Mouse (Mus musculus) megakaryocyte, embryonic 14.5 days (primary cell): ENCODE results near the gene Elk4. TPM values are rescaled to one million over a fixed set of nuclear protein-coding genes. Genes with fewer than 3 reads are reported as not detected.

Source experiments
- H3K27me3 ChIP-seq: replicated peaks from 2 replicates; pipeline ENCODE3; 2012; ENCODE audit warnings: inconsistent platforms
- H3K36me3 ChIP-seq: replicated peaks from 2 replicates; pipeline ENCODE3; 2012; ENCODE audit warnings: low read length, inconsistent platforms, mixed read lengths
- H3K4me1 ChIP-seq: 2 replicates; pipeline ENCODE4 v1.6.1; 2012; ENCODE audit warnings: inconsistent platforms
- H3K4me3 ChIP-seq: replicated peaks from 2 replicates; pipeline ENCODE3; 2012; ENCODE audit warnings: moderate library complexity, mild to moderate bottlenecking, inconsistent platforms
- H3K9me3 ChIP-seq: 2 replicates; pipeline ENCODE4 v1.6.1; 2012; ENCODE audit warnings: inconsistent platforms
- FLI1 ChIP-seq: IDR thresholded peaks from 2 replicates; pipeline ENCODE4 v1.6.1; 2012; ENCODE audit warnings: low read length, inconsistent platforms, mixed read lengths
- GATA1 ChIP-seq: IDR thresholded peaks from 3 replicates; pipeline ENCODE4 v1.6.1; 2012; ENCODE audit warnings: mixed read lengths, low read length, inconsistent platforms, borderline replicate concordance
- polyA plus RNA-seq: library from polyadenylated mRNA; stranded (reverse); fragments of >175 nt; gene quantifications from 2 replicates; pipeline ENCODE4 v1.2.3, GENCODE M21; 2012; ENCODE audit warnings: low replicate concordance; ENCODE audit not compliant: insufficient read depth

Gene Elk4
- polyA plus RNA-seq, 1 experiment, result 2.2 TPM

- H3K36me3 ChIP-seq, result peaks cover 38% of the 10 kb centered on the region
Observed at GRCm38 (mm10) chr1:132011785-132012184, 4.4 kb downstream of the Elk4 start.

DNA sequence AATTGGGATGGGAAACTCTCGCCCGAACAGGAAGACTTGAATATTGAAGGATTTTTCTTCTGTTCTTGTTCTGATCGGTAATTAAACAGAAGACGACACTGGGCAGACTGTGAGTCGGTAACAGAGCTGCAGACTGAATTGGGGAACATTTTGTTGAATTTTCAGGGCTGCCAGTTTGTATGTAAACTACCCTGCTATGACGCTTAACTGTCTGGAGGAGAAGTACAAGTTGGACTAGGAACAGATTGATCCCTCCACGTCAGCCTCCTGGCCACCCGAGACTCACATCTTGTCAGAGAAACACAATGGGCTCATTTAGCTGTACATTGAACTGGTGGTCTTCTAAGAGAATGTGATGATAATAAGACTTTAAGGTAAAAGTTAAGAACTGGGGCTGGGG, 5.5 kb downstream of the Elk4 start:
- H3K9me3 ChIP-seq, result no peaks in the 10 kb centered on the region
- TF ChIP-seq GATA1, result no peak
- TF ChIP-seq FLI1, result no peak

More at GRCm38 (mm10) chr1:132011785-132012184, 4.4 kb downstream of the Elk4 start:
- Histone ChIP-seq H3K4me3 (peak overlapping the region; percentile 65), H3K27me3 (no peaks in the 10 kb centered on the region), H3K9me3 (no peaks in the 10 kb centered on the region), H3K4me1 (peaks cover 64% of the 10 kb centered on the region)
- TF ChIP-seq GATA1 (no peak), FLI1 (no peak)

GRCm38 (mm10) chr1:132014800-132015199, 7.4 kb downstream of the Elk4 start:
- Histone ChIP-seq H3K27me3 (no peaks in the 10 kb centered on the region), H3K36me3 (peaks cover 68% of the 10 kb centered on the region), H3K9me3 (no peaks in the 10 kb centered on the region), H3K4me1 (peaks cover 59% of the 10 kb centered on the region), H3K4me3 (no peak overlapping the region)
- TF ChIP-seq FLI1 (no peak), GATA1 (no peak)

More for the DNA sequence above, 5.5 kb downstream of the Elk4 start:
- H3K36me3 ChIP-seq, result peaks cover 49% of the 10 kb centered on the region
- peaks cover 65% of the 10 kb centered on the region for H3K4me1 ChIP-seq
- no peaks in the 10 kb centered on the region for H3K27me3 ChIP-seq
- H3K4me3 ChIP-seq, result no peak overlapping the region

DNA sequence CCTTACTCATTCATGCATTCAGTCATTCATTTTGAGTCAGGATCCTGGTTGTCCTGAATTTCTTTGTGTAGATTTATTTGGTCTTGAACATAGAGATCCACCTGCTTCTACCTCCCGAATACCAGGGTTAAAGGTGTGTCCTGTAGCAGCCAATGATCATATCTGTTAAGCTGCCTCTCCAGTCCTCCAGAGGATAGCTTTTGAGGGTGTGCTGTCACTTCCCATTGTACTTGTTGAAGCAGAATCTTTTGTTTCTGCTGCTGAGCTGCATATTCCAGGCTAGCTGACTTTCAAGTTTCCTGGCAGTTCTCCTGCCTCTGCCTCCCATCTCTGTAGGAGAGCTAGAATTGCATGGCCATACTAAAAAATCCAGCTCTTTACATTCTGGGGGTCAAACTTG, 9.3 kb downstream of the Elk4 start:
- peaks cover 56% of the 10 kb centered on the region for H3K4me1 ChIP-seq
- peaks cover 86% of the 10 kb centered on the region for H3K36me3 ChIP-seq
- H3K9me3 ChIP-seq, result no peaks in the 10 kb centered on the region

GRCm38 (mm10) chr1:132019876-132020275, 12.5 kb downstream of the Elk4 start:
- Histone ChIP-seq H3K4me1 (peaks cover 56% of the 10 kb centered on the region), H3K27me3 (no peaks in the 10 kb centered on the region), H3K36me3 (peaks cover 95% of the 10 kb centered on the region), H3K4me3 (peak overlapping the region; percentile 8), H3K9me3 (no peaks in the 10 kb centered on the region)
- no peak for TF ChIP-seq GATA1
- no peak for TF ChIP-seq FLI1

More for the DNA sequence above, 9.3 kb downstream of the Elk4 start:
- TF ChIP-seq FLI1, result no peak
- no peak for TF ChIP-seq GATA1
- Histone ChIP-seq H3K4me3 (no peak overlapping the region), H3K27me3 (no peaks in the 10 kb centered on the region)

GRCm38 (mm10) chr1:132022107-132022506, 14.7 kb downstream of the Elk4 start:
- Histone ChIP-seq H3K4me3 (no peak overlapping the region), H3K9me3 (no peaks in the 10 kb centered on the region), H3K27me3 (no peaks in the 10 kb centered on the region), H3K36me3 (peaks cover 96% of the 10 kb centered on the region), H3K4me1 (peaks cover 56% of the 10 kb centered on the region)
- TF ChIP-seq FLI1, result no peak
- TF ChIP-seq GATA1, result no peak

DNA sequence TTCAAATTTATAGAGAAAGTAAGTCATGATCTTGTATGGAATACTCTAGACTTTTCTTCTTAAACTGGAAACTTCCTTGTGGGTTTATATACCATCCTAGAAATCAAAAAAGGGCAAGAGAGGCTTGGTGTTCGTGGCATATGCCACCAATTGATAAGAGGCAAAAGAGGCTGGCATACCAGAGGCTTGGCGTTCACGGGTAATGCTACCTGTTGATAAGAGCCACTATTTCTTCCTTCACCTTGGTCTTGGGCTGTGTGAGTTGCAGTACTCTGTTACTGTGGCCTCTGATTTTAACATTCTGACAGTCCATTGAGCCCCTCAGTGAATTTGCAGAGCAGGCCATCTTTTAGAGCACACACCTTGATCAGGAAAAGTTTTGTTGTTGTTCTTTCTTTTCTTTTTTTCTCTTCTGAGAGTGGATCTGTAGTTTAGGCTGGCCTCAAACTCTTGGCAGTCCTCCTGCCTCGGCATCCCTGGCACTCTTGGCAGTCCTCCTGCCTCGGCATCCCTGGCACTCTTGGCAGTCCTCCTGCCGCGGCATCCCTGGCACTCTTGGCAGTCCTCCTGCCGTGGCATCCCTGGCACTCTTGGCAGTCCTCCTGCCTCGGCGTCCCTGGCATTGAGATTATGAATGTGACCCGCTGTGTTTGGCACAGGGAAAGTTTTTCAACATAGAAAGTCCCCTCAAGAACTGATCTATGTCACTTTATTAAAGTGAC, 19.7 kb downstream of the Elk4 start:
- H3K36me3 ChIP-seq, result peaks cover 96% of the 10 kb centered on the region
- no peak for TF ChIP-seq FLI1
- TF ChIP-seq GATA1, result no peak
- no peaks in the 10 kb centered on the region for H3K27me3 ChIP-seq
- no peaks in the 10 kb centered on the region for H3K9me3 ChIP-seq
- peaks cover 54% of the 10 kb centered on the region for H3K4me1 ChIP-seq
- no peak overlapping the region for H3K4me3 ChIP-seq

- Histone ChIP-seq H3K4me3 (no peak overlapping the region), H3K9me3 (no peaks in the 10 kb centered on the region), H3K36me3 (peaks cover 96% of the 10 kb centered on the region), H3K4me1 (peaks cover 54% of the 10 kb centered on the region), H3K27me3 (no peaks in the 10 kb centered on the region)
- TF ChIP-seq FLI1, result no peak
- no peak for TF ChIP-seq GATA1
Observed at GRCm38 (mm10) chr1:132027978-132028377, 20.6 kb downstream of the Elk4 start.

- Histone ChIP-seq H3K4me1 (peaks cover 54% of the 10 kb centered on the region), H3K27me3 (no peaks in the 10 kb centered on the region), H3K36me3 (peaks cover 96% of the 10 kb centered on the region), H3K4me3 (no peak overlapping the region), H3K9me3 (no peaks in the 10 kb centered on the region)
- no peak for TF ChIP-seq FLI1
- no peak for TF ChIP-seq GATA1
Observed at GRCm38 (mm10) chr1:132028413-132028812, 21.0 kb downstream of the Elk4 start.

GRCm38 (mm10) chr1:132030574-132030973, 23.2 kb downstream of the Elk4 start:
- TF ChIP-seq FLI1 (no peak), GATA1 (no peak)
- H3K4me3 ChIP-seq, result no peak overlapping the region
- H3K27me3 ChIP-seq, result no peaks in the 10 kb centered on the region
- no peaks in the 10 kb centered on the region for H3K9me3 ChIP-seq
- H3K36me3 ChIP-seq, result peaks cover 96% of the 10 kb centered on the region
- H3K4me1 ChIP-seq, result peaks cover 44% of the 10 kb centered on the region

DNA sequence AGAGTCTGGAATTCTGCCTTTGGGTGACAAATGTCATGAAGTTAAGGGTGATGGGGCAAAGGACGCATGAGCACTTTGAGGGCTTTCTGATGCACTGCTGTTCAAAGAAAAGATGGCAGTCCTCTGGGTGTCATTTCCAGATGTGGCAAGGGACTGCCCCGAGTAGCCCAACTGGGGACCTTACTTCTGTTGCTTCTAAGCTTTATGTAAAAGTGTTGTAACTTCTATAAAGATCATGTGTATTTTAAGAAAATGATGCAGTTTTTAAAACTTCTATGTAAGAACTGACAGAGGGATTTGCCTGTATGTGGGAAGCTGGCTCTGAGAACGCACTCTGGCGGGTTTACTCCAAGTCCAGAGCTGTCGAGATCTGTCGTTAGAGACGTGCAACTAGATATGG, 24.8 kb downstream of the Elk4 start:
- H3K36me3 ChIP-seq, result peaks cover 89% of the 10 kb centered on the region

More for the DNA sequence above, 24.8 kb downstream of the Elk4 start:
- H3K4me1 ChIP-seq, result peaks cover 36% of the 10 kb centered on the region
- no peak overlapping the region for H3K4me3 ChIP-seq
- H3K27me3 ChIP-seq, result no peaks in the 10 kb centered on the region
- TF ChIP-seq FLI1 (no peak), GATA1 (no peak)
- H3K9me3 ChIP-seq, result no peaks in the 10 kb centered on the region
